Mouse (Mus musculus): ENCODE results near the gene Ipo7. TPM values are rescaled to one million over a fixed set of nuclear protein-coding genes. Genes with fewer than 3 reads are reported as not detected.
"Not testable (repeated sequence)": the region's sequence is repeated elsewhere in the genome, so short reads cannot be mapped to it uniquely, and the experiment has no call there.

The Ipo7 gene
- polyA plus RNA-seq (2015; fragmentation: Nextera tagmentation; extraction: Ambion mirVana): 25.0 and 33.9 TPM in 2 replicates

- Histone ChIP-seq H3K27ac (peak within 1 kb of the TSS; percentile 87), H3K27me3 (no peaks in the 10 kb centered on the region), H3K4me3 (replicated peaks) (peak within 1 kb of the TSS; percentile 96), H3K36me3 (no peaks in the 10 kb centered on the region), H3K4me1 (replicated peaks) (peaks cover 38% of the 10 kb centered on the region), H3K4me2 (peak within 1 kb of the TSS; percentile 73), H3K9me3 (replicated peaks) (no peaks in the 10 kb centered on the region), H3K9ac (peak within 1 kb of the TSS; percentile 97)
- ATAC-seq (ENCODE audit: low read depth) (peak; percentile 93), DNase-seq (peak; percentile 85)
- under 1% methylated on average over 48 of the region's 48 CpGs for WGBS (ENCODE audit: insufficient replicate concordance)
These were observed at the start of gene Ipo7 for GRCm38 (mm10) chr7:110018117-110018630. TSS of gene Ipo7 (plus strand) at chr7:110018274.

DNA sequence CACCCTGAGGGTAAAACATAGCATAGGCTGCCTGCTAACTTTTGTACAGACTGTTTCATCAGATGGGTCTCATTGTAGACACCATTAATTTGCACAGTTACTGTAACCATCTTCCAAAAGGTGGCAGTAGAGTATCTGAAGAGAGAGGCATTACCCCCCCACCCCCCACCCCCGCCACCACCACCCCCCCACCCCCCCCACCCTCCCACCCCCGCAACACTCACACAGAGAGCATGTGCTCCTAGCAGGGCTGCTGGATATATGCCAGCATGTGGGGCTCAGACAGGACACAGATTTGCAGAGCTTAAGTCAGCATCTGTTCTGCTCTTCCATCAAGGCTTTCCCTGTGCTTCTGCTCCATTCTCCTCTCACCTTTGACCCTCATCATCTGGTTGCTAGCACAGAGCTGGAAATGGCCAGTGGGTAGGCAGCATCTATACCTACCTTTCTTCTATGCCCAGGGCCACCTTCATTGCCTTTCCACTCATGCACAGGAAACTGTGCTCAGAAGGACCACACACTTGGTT lies 49.1 kb upstream of the Ipo7 start:
- WGBS (ENCODE audit: insufficient replicate concordance): 13% methylated on average over 2 of the region's 2 CpGs
- no peak for ATAC-seq (ENCODE audit: low read depth)
- H3K27ac ChIP-seq: no peak overlapping the region

DNA sequence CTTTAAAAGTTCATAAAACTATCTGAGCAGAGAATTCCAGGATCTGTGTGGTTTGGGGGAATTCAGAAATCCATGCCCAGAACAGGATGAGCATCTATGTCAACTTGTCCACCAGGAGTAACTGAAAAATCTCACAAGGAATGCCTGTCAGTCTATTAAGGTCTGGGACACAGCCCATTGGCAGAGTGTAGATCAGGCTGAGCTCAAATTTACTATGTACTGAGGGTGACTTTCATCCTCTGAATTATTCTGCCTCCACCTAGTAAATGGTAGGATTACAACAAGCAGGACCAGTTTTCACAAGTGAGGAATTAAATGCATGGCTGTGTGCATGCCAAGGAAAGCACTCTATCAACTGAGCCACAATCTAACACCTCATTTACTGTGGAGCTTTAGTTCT lies 48.5 kb upstream of the Ipo7 start:
- Histone ChIP-seq H3K27ac (no peak overlapping the region), H3K4me2 (no peak overlapping the region), H3K27me3 (no peaks in the 10 kb centered on the region), H3K36me3 (0 out of 2 replicates have a peak, but pooled peaks cover 9% of the 10 kb centered on the region), H3K9ac (no peak overlapping the region), H3K4me1 (replicated peaks) (no peaks in the 10 kb centered on the region; the same call in 1 of the 2 replicates), H3K4me3 (replicated peaks) (no peak overlapping the region), H3K9me3 (replicated peaks) (no peaks in the 10 kb centered on the region)
- no peak for ATAC-seq (ENCODE audit: low read depth)
- DNase-seq: no peak

More for the DNA sequence above, 49.1 kb upstream of the Ipo7 start:
- Histone ChIP-seq H3K4me2 (no peak overlapping the region), H3K9me3 (replicated peaks) (no peaks in the 10 kb centered on the region), H3K4me3 (replicated peaks) (no peak overlapping the region), H3K36me3 (0 out of 2 replicates have a peak, but pooled peaks cover 9% of the 10 kb centered on the region), H3K27me3 (no peaks in the 10 kb centered on the region), H3K4me1 (replicated peaks) (no peaks in the 10 kb centered on the region; the same call in 1 of the 2 replicates), H3K9ac (no peak overlapping the region)
- DNase-seq: no peak

DNA sequence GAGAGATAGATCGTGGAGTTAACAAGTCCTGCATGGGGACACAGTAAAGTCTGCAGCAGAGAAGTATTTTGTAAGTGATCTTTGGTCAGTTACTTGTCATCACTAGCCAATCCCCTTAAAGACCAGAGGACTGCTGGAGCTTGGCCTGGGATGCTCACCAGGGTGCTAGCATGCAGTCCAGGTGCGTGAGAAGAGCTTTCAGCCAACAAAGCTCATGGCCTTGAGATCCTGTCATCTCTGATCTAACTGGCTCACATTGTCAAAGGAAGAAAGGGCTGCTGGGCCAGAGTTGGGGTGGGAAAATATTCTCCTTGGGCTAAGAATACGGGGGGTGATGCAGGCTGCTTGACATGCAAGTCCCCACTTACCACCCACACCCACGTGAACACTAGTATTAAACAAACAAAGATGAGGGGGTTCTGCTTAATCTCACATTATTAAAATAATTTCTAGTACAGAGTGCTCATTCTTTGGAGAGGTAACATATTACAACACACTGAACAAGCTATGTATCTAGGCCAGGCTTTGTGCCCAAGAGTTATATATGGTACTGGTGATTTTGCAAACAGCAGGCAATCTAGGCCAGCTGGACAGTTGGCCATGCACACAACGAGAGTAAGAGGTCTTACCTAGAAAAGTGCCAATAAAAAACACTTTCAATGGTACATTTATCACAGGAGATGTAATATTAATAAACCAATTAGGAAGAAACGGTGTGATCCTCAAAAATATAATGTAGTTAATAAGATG lies 41.9 kb upstream of the Ipo7 start:
- Histone ChIP-seq H3K9me3 (replicated peaks) (no peaks in the 10 kb centered on the region), H3K9ac (no peak overlapping the region), H3K4me1 (replicated peaks) (no peaks in the 10 kb centered on the region), H3K4me3 (replicated peaks) (no peak overlapping the region), H3K4me2 (no peak overlapping the region), H3K36me3 (peaks cover 57% of the 10 kb centered on the region), H3K27ac (no peak overlapping the region), H3K27me3 (no peaks in the 10 kb centered on the region)
- ATAC-seq (ENCODE audit: low read depth) (no peak), DNase-seq (no peak)
- WGBS (ENCODE audit: insufficient replicate concordance): 80% methylated on average over 6 of the region's 6 CpGs

DNA sequence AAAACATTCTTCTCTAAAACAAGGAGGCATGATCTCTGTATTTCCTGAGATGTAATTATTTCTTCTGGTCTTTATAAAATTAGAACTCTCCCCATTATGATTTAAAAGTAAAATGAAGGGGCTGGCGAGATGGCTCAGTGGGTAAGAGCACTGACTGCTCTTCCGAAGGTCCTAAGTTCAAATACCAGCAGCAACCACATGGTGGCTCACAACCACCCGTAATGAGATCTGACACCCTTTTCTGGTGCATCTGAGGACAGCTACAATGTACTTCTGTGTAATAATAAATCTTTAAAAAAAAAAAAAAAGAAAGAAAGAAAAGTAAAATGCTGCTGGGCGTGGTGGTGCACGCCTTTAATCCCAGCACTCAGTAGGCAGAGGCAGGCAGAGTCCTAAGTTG lies 40.9 kb upstream of the Ipo7 start:
- WGBS (ENCODE audit: insufficient replicate concordance): 70% methylated on average over 5 of the region's 5 CpGs
- H3K4me3 ChIP-seq (replicated peaks); H3K4me2 ChIP-seq; ATAC-seq (ENCODE audit: low read depth); H3K9ac ChIP-seq; H3K4me1 ChIP-seq (replicated peaks); H3K27ac ChIP-seq; H3K27me3 ChIP-seq; DNase-seq; H3K9me3 ChIP-seq (replicated peaks): not testable (repeated sequence)
- H3K36me3 ChIP-seq: peaks cover 64% of the 10 kb centered on the region

GRCm38 (mm10) chr7:109984608-109985007 lies 33.5 kb upstream of the Ipo7 start:
- Histone ChIP-seq H3K4me3 (replicated peaks) (peak overlapping the region; percentile 76), H3K4me2 (peak overlapping the region; percentile 90), H3K4me1 (replicated peaks) (peaks cover 28% of the 10 kb centered on the region), H3K36me3 (peaks cover 22% of the 10 kb centered on the region), H3K9ac (peak overlapping the region; percentile 85; the same call in 1 of the 2 replicates)
- not testable (repeated sequence) for H3K27me3 ChIP-seq; ATAC-seq (ENCODE audit: low read depth); DNase-seq; H3K27ac ChIP-seq; H3K9me3 ChIP-seq (replicated peaks)
- 75% methylated on average over 5 of the region's 5 CpGs for WGBS (ENCODE audit: insufficient replicate concordance)

GRCm38 (mm10) chr7:109985661-109986132 lies 32.4 kb upstream of the Ipo7 start:
- H3K4me3 ChIP-seq (replicated peaks): peak overlapping the region; percentile 76
- H3K9me3 ChIP-seq (replicated peaks): no peaks in the 10 kb centered on the region
- no peak for DNase-seq
- H3K27ac ChIP-seq: peak overlapping the region; percentile 83
- no peaks in the 10 kb centered on the region for H3K27me3 ChIP-seq
- ATAC-seq (ENCODE audit: low read depth): peak; percentile 32
- WGBS (ENCODE audit: insufficient replicate concordance): under 1% methylated on average over 27 of the region's 27 CpGs
- peaks cover 28% of the 10 kb centered on the region for H3K4me1 ChIP-seq (replicated peaks)
- peak overlapping the region; percentile 90 for H3K4me2 ChIP-seq
- peaks cover 13% of the 10 kb centered on the region for H3K36me3 ChIP-seq
- H3K9ac ChIP-seq: peak overlapping the region; percentile 85

- WGBS (ENCODE audit: insufficient replicate concordance): under 1% methylated on average over 43 of the region's 43 CpGs
- no peaks in the 10 kb centered on the region for H3K9me3 ChIP-seq (replicated peaks)
- H3K4me2 ChIP-seq: peak overlapping the region; percentile 90
- H3K4me1 ChIP-seq (replicated peaks): peaks cover 28% of the 10 kb centered on the region
- peak overlapping the region; percentile 86 for H3K27ac ChIP-seq
- DNase-seq (peak; percentile 100), ATAC-seq (ENCODE audit: low read depth) (peak; percentile 98)
- H3K4me3 ChIP-seq (replicated peaks): peak overlapping the region; percentile 76
- H3K27me3 ChIP-seq: no peaks in the 10 kb centered on the region; the same call in 1 of the 2 replicates
- peak overlapping the region; percentile 85 for H3K9ac ChIP-seq
- peaks cover 13% of the 10 kb centered on the region for H3K36me3 ChIP-seq
These were observed 31.9 kb upstream of the Ipo7 start for GRCm38 (mm10) chr7:109986133-109986669.

GRCm38 (mm10) chr7:109986775-109987174 lies 31.3 kb upstream of the Ipo7 start, which contains the start of gene Tmem41b:
TSS of gene Tmem41b (minus strand) at chr7:109986929.
- WGBS (ENCODE audit: insufficient replicate concordance): 27% methylated on average over 6 of the region's 6 CpGs
- H3K9ac ChIP-seq: peak within 1 kb of the TSS; percentile 85
- H3K36me3 ChIP-seq; ATAC-seq (ENCODE audit: low read depth); H3K9me3 ChIP-seq (replicated peaks); H3K27me3 ChIP-seq: not testable (repeated sequence)
- H3K4me3 ChIP-seq (replicated peaks): peak within 1 kb of the TSS; percentile 76
- H3K27ac ChIP-seq: peak within 1 kb of the TSS; percentile 86
- peak; percentile 29 for DNase-seq
- peak within 1 kb of the TSS; percentile 90 for H3K4me2 ChIP-seq
- peaks cover 28% of the 10 kb centered on the region for H3K4me1 ChIP-seq (replicated peaks)

DNA sequence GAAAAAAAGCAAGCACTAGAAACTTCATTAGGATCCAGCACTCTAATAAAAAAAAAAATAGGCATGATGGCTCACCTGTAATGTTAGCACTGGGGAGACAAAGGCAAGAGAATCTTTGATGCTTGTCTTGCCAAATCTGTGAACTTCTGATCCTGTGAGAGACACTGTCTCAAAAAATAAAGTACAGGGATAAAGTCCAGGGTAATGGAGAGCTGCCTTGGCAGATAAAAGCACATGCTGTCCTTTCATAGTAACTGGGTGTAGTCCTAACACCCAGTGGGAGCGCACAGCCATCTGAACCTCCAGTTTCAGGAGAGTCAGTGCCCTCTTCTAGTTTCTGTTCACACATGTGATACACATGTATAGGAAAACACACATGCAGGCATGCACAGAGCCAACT lies 26.8 kb upstream of the Ipo7 start:
- Histone ChIP-seq H3K4me2 (no peak overlapping the region), H3K9me3 (replicated peaks) (no peaks in the 10 kb centered on the region), H3K4me1 (replicated peaks) (peaks cover 11% of the 10 kb centered on the region), H3K9ac (no peak overlapping the region), H3K4me3 (replicated peaks) (no peak overlapping the region), H3K27ac (no peak overlapping the region), H3K36me3 (no peaks in the 10 kb centered on the region), H3K27me3 (no peaks in the 10 kb centered on the region; the same call in none of the 2 replicates)
- ATAC-seq (ENCODE audit: low read depth) (no peak), DNase-seq (no peak)
- WGBS (ENCODE audit: insufficient replicate concordance): 83% methylated on average over 1 of the region's 1 CpGs
